Mouse (Mus musculus) intestine, embryonic 15.5 days (tissue): Measurements from ENCODE around the gene Pias4. TPM values are rescaled to one million over a fixed set of nuclear protein-coding genes. Genes with fewer than 3 reads are reported as not detected.
A peak's percentile ranks its signal among the peaks of the same experiment; 100 is the strongest.

Source experiments
- ATAC-seq: fragments of 200-750 bp; cut with Nextera tagmentation; 2 replicates; pipeline ENCODE4 v1.8.0; 2017; ENCODE audit warnings: moderate TSS enrichment, moderate library complexity
- H3K27ac ChIP-seq: fragments of 300-500 bp; sonication (generic); 2 replicates; pipeline ENCODE4 v1.5.1; 2015; ENCODE audit warnings: mild to moderate bottlenecking, inconsistent platforms
- H3K27me3 ChIP-seq: fragments of 300-500 bp; sonication (generic); replicated peaks from 2 replicates; pipeline ENCODE4 v1.6.1; 2015; ENCODE audit warnings: inconsistent platforms
- H3K36me3 ChIP-seq: fragments of 300-500 bp; sonication (generic); 2 replicates; pipeline ENCODE4 v1.6.1; 2015; ENCODE audit warnings: inconsistent platforms
- H3K4me1 ChIP-seq: fragments of 300-500 bp; sonication (generic); replicated peaks from 2 replicates; pipeline ENCODE4 v1.6.1; 2015; ENCODE audit warnings: inconsistent platforms
- H3K4me2 ChIP-seq: fragments of 300-500 bp; sonication (generic); replicated peaks from 2 replicates; pipeline ENCODE4 v1.6.1; 2015; ENCODE audit warnings: mild to moderate bottlenecking, inconsistent platforms
- H3K4me3 ChIP-seq: fragments of 300-500 bp; sonication (generic); replicated peaks from 2 replicates; pipeline ENCODE4 v1.5.1; 2015; ENCODE audit warnings: inconsistent platforms
- H3K9ac ChIP-seq: fragments of 300-500 bp; sonication (generic); 2 replicates; pipeline ENCODE4 v1.6.1; 2015; ENCODE audit warnings: inconsistent platforms
- H3K9me3 ChIP-seq: fragments of 300-500 bp; sonication (generic); 2 replicates; pipeline ENCODE4 v1.6.1; 2016; ENCODE audit warnings: inconsistent platforms
- WGBS: fragments of 180-500 bp; shearing (Covaris S2); methylation state at CpG from one replicate; pipeline ENCODE4 v1.1.7; 2015; 5-methylcytosine and 5-hydroxymethylcytosine counted together
- polyA plus RNA-seq: library from polyadenylated mRNA; unstranded; fragments of >200 nt; fragmentation: Nextera tagmentation; extraction: Ambion mirVana; gene quantifications from 2 replicates; pipeline ENCODE4 v1.2.1, GENCODE M21; 2015

Gene Pias4
- polyA plus RNA-seq, 1 experiment from 2014 or later, result 47.2 TPM

DNA sequence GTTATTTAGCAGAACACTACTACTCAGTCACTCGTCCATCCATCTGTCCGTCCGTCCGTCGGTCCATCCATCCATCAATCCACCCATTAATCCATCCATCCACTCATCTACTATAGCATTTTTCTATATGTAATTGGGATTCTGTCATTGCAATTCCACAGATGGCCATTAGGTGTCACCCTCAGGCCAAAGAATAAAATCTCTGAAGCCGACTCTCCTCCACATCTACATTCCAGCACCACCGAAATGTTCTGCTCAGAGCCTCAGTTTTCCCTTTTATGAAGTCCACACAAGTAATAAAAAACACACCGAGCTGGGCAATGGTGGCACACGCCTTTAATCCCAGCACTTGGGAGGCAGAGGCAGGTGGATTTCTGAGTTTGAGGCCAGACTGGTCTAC lies 30.5 kb upstream of the Pias4 start:
- Histone ChIP-seq H3K27ac (no peak overlapping the region), H3K4me3 (no peak overlapping the region), H3K9me3 (no peaks in the 10 kb centered on the region), H3K4me1 (peaks cover 7% of the 10 kb centered on the region), H3K9ac (no peak overlapping the region), H3K4me2 (no peak overlapping the region), H3K36me3 (no peaks in the 10 kb centered on the region), H3K27me3 (peaks cover 16% of the 10 kb centered on the region)
- 2% methylated on average over 9 of the region's 9 CpGs for WGBS
- no peak for ATAC-seq

DNA sequence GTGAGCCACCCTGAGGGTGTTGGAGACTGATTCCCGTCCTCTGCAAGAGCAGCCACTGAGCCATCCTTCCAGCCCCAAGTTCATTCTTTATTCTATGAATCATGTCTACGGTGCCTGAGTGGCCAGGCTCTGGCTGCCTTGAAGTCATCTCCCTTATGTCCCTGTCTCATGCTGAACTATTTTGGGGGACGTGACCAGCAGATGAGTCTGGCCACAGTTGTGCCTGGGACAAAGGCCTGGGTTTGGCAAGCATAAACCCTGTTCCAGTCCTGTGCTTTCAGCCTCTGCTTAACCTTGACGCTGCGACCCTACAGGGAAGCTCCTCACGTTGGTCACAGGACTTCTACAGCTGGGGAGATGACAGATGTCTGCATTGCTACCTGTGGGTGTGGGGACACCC lies 29.6 kb upstream of the Pias4 start:
- Histone ChIP-seq H3K4me3 (no peak overlapping the region), H3K4me2 (no peak overlapping the region), H3K9me3 (no peaks in the 10 kb centered on the region), H3K9ac (no peak overlapping the region), H3K4me1 (peaks cover 13% of the 10 kb centered on the region), H3K36me3 (no peaks in the 10 kb centered on the region), H3K27me3 (peaks cover 16% of the 10 kb centered on the region), H3K27ac (no peak overlapping the region)
- no peak for ATAC-seq
- WGBS, result 53% methylated on average over 6 of the region's 6 CpGs

DNA sequence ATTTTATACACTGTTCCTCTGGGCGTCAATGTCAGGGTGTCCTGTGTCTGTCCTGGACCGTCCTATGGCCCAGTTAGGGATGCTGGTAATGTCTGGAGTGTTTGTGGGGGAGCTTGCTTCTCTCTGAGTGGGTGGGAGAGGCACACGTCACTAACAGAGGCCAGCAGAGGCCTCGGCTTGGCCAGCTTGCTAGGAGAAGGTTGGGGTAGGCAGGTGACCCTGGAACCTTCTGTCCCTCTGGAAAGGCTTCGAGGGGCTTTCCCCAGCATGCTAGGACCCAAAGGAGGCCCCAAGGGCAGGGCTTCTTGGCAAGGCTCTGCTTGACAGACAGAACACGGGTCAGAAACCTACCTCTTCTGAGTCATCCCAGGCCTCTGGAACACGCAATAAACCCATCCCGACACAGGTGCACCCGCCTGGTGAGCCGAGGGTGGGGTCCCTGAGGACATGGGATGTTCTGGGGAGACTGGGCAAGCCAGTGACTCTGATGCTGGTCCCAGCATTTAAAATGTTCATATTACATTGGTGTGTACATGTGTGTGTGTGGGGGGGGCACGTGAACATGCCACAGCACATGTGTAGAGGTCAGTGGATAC lies 28.8 kb upstream of the Pias4 start:
- no peak overlapping the region for H3K27ac ChIP-seq
- H3K9ac ChIP-seq, result no peak overlapping the region
- H3K27me3 ChIP-seq, result peaks cover 16% of the 10 kb centered on the region
- ATAC-seq, result no peak
- H3K4me3 ChIP-seq, result no peak overlapping the region
- no peaks in the 10 kb centered on the region for H3K9me3 ChIP-seq
- no peaks in the 10 kb centered on the region for H3K36me3 ChIP-seq
- WGBS, result 58% methylated on average over 11 of the region's 11 CpGs
- H3K4me1 ChIP-seq, result peaks cover 18% of the 10 kb centered on the region
- H3K4me2 ChIP-seq, result no peak overlapping the region

GRCm38 (mm10) chr10:81195300-81195699 lies 27.6 kb upstream of the Pias4 start:
- H3K9me3 ChIP-seq, result no peaks in the 10 kb centered on the region
- H3K27me3 ChIP-seq, result peaks cover 16% of the 10 kb centered on the region
- H3K36me3 ChIP-seq, result peaks cover 4% of the 10 kb centered on the region; the same call in 1 of the 2 replicates
- H3K27ac ChIP-seq, result peak overlapping the region; percentile 48; the same call in 1 of the 2 replicates
- peaks cover 25% of the 10 kb centered on the region for H3K4me1 ChIP-seq
- 0 out of 2 replicates have a peak overlapping the region, but pooled peaks have one; percentile 2 for H3K4me3 ChIP-seq
- 68% methylated on average over 4 of the region's 4 CpGs for WGBS
- ATAC-seq, result no peak
- H3K9ac ChIP-seq, result peak overlapping the region; percentile 22; the same call in 1 of the 2 replicates
- H3K4me2 ChIP-seq, result peak overlapping the region; percentile 41

GRCm38 (mm10) chr10:81193991-81194774 lies 26.5 kb upstream of the Pias4 start:
- H3K4me3 ChIP-seq, result peak overlapping the region; percentile 9; the same call in 1 of the 2 replicates
- 13% methylated on average over 37 of the region's 37 CpGs for WGBS
- H3K27me3 ChIP-seq, result peaks cover 16% of the 10 kb centered on the region
- H3K36me3 ChIP-seq, result peaks cover 11% of the 10 kb centered on the region; the same call in 1 of the 2 replicates
- H3K9me3 ChIP-seq, result no peaks in the 10 kb centered on the region
- H3K27ac ChIP-seq, result peak overlapping the region; percentile 48
- peaks cover 25% of the 10 kb centered on the region for H3K4me1 ChIP-seq
- ATAC-seq, result no peak
- peak overlapping the region; percentile 41 for H3K4me2 ChIP-seq
- peak overlapping the region; percentile 14; the same call in 1 of the 2 replicates for H3K9ac ChIP-seq

- H3K4me2 ChIP-seq, result peak overlapping the region; percentile 91
- H3K27me3 ChIP-seq, result peaks cover 16% of the 10 kb centered on the region
- peaks cover 25% of the 10 kb centered on the region for H3K4me1 ChIP-seq
- H3K4me3 ChIP-seq, result peak overlapping the region; percentile 63
- H3K27ac ChIP-seq, result peak overlapping the region; percentile 93
- H3K9ac ChIP-seq, result peak overlapping the region; percentile 78
- ATAC-seq, result peak; percentile 39
- 6% methylated on average over 19 of the region's 19 CpGs for WGBS
- no peaks in the 10 kb centered on the region for H3K9me3 ChIP-seq
- H3K36me3 ChIP-seq, result peaks cover 11% of the 10 kb centered on the region; the same call in 1 of the 2 replicates
Measured at GRCm38 (mm10) chr10:81192968-81193501, 25.3 kb upstream of the Pias4 start.

DNA sequence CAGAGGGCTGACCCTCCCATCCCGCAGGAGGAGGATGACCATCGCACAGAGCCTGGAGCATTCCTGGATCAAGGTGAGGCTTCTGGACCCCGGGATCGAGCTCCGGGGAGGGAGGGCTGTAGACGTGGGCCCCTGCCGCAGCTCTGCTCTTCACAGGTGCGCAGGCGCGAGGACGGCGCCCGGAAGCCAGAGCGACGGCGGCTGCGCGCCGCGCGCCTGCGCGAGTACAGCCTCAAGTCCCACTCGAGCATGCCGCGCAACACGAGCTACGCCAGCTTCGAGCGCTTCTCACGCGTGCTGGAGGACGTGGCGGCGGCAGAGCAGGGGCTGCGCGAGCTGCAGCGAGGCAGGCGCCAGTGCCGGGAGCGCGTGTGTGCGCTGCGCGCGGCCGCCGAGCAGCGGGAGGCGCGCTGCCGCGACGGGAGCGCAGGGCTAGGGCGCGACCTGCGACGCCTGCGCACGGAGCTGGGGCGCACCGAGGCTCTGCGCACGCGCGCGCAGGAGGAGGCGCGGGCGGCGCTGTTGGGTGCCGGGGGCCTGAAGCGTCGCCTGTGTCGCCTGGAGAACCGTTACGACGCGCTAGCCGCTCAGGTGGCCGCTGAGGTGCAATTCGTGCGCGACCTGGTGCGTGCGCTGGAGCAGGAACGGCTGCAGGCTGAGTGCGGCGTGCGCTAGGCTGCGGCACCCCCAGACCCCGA lies 24.7 kb upstream of the Pias4 start:
- peak overlapping the region; percentile 93 for H3K27ac ChIP-seq
- peak; percentile 92 for ATAC-seq
- H3K4me3 ChIP-seq, result peak overlapping the region; percentile 63
- H3K9ac ChIP-seq, result peak overlapping the region; percentile 78
- peaks cover 16% of the 10 kb centered on the region for H3K27me3 ChIP-seq
- H3K36me3 ChIP-seq, result peaks cover 11% of the 10 kb centered on the region; the same call in 1 of the 2 replicates
- no peaks in the 10 kb centered on the region for H3K9me3 ChIP-seq
- H3K4me2 ChIP-seq, result peak overlapping the region; percentile 91
- H3K4me1 ChIP-seq, result peaks cover 25% of the 10 kb centered on the region
- 1% methylated on average over 85 of the region's 93 CpGs for WGBS

DNA sequence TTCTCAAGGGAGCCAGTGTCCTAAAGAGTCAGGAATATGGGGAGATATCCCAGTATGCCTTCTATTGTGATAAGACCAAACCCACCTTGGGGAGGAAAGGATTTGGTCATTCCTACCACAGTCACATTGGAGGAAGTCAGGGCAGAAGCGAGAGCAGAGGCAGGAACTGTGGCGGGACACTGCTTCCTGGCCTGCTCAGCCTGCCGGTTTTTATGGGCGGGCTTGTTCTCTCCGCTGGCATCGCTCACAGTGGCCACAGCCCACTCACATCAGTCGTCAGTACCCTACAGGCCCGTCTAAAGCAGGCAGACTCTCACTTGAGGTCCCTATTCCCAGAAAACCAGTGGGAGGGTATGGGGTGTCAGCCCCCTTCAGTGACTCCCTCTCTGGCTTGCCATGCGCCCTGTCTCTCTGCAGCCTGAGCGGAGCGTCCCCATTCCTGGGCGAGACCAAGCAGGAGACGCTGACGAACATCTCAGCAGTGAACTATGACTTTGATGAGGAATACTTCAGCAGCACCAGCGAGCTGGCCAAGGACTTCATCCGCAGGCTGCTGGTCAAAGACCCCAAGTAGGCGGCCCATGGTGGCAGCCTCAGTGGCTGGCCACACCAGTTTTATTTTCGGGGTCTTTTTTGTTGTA lies 23.7 kb upstream of the Pias4 start:
- H3K9me3 ChIP-seq, result no peaks in the 10 kb centered on the region
- WGBS, result 88% methylated on average over 18 of the region's 18 CpGs
- no peak overlapping the region for H3K9ac ChIP-seq
- peak overlapping the region; percentile 37; the same call in 1 of the 2 replicates for H3K27ac ChIP-seq
- peak overlapping the region; percentile 91 for H3K4me2 ChIP-seq
- H3K27me3 ChIP-seq, result peaks cover 16% of the 10 kb centered on the region
- no peak for ATAC-seq
- H3K4me1 ChIP-seq, result peaks cover 25% of the 10 kb centered on the region
- H3K4me3 ChIP-seq, result no peak overlapping the region
- H3K36me3 ChIP-seq, result peaks cover 15% of the 10 kb centered on the region; the same call in 1 of the 2 replicates

DNA sequence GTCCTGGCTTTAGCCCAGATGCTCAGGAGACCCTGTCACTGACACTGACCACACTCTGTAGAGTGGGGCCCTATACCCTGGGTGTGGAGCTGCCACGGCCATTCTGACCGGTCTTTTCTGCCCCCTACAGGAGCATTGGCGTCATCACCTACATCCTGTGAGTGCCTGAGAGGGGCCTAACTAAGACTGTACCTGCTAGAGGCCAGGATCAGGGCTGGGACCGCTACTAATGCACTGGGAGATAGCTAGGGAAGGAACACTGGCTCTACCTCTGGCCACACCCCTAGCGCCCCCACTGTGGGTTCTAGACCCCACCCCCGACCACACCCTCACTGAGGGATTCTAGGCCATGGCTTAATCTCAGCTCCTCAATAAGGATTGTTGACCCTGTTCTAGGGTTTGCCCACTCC lies 23.2 kb upstream of the Pias4 start:
- 61% methylated on average over 6 of the region's 6 CpGs for WGBS
- H3K4me2 ChIP-seq, result no peak overlapping the region
- peaks cover 25% of the 10 kb centered on the region for H3K4me1 ChIP-seq
- H3K9me3 ChIP-seq, result no peaks in the 10 kb centered on the region
- H3K4me3 ChIP-seq, result no peak overlapping the region
- peaks cover 16% of the 10 kb centered on the region for H3K27me3 ChIP-seq
- H3K9ac ChIP-seq, result no peak overlapping the region
- H3K27ac ChIP-seq, result peak overlapping the region; percentile 37; the same call in 1 of the 2 replicates
- peaks cover 15% of the 10 kb centered on the region; the same call in 1 of the 2 replicates for H3K36me3 ChIP-seq
- no peak for ATAC-seq

GRCm38 (mm10) chr10:81190236-81190911 lies 22.7 kb upstream of the Pias4 start:
- no peaks in the 10 kb centered on the region for H3K9me3 ChIP-seq
- WGBS, result 70% methylated on average over 31 of the region's 31 CpGs
- H3K27ac ChIP-seq, result 0 out of 2 replicates have a peak overlapping the region, but pooled peaks have one; percentile 37
- H3K4me3 ChIP-seq, result no peak overlapping the region
- H3K4me1 ChIP-seq, result peaks cover 25% of the 10 kb centered on the region
- no peak overlapping the region for H3K4me2 ChIP-seq
- peaks cover 15% of the 10 kb centered on the region; the same call in 1 of the 2 replicates for H3K36me3 ChIP-seq
- ATAC-seq, result no peak
- H3K9ac ChIP-seq, result no peak overlapping the region
- peaks cover 16% of the 10 kb centered on the region for H3K27me3 ChIP-seq

- H3K27ac ChIP-seq, result no peak overlapping the region
- H3K4me1 ChIP-seq, result peaks cover 31% of the 10 kb centered on the region
- H3K9ac ChIP-seq, result no peak overlapping the region
- no peak for ATAC-seq
- H3K36me3 ChIP-seq, result peaks cover 15% of the 10 kb centered on the region; the same call in 1 of the 2 replicates
- no peaks in the 10 kb centered on the region for H3K9me3 ChIP-seq
- H3K4me3 ChIP-seq, result no peak overlapping the region
- peaks cover 10% of the 10 kb centered on the region for H3K27me3 ChIP-seq
- 83% methylated on average over 26 of the region's 26 CpGs for WGBS
- H3K4me2 ChIP-seq, result no peak overlapping the region
Measured at GRCm38 (mm10) chr10:81189821-81190220, 22.1 kb upstream of the Pias4 start.
